Mouse (Mus musculus) olfactory bulb, adult 2 months (tissue): ENCODE data around the gene Nkain4. TPM values are rescaled to one million over a fixed set of nuclear protein-coding genes. Genes with fewer than 3 reads are reported as not detected.
A peak's percentile ranks its signal among the peaks of the same experiment; 100 is the strongest.

Experiments used
- H3K27ac ChIP-seq: fragments of 200-500 bp; 2 replicates; pipeline ENCODE4 v1.5.1; 2012; ENCODE audit warnings: low read depth, low read length; ENCODE audit not compliant: insufficient read depth
- H3K4me1 ChIP-seq: fragments of 200-500 bp; 2 replicates; pipeline ENCODE4 v1.6.1; 2012; ENCODE audit warnings: low read length; ENCODE audit not compliant: control insufficient read depth, insufficient read depth
- H3K4me3 ChIP-seq: fragments of 200-500 bp; 2 replicates; pipeline ENCODE4 v1.5.1; 2012; ENCODE audit warnings: mild to moderate bottlenecking, low read depth, low read length, moderate library complexity; ENCODE audit not compliant: insufficient read depth
- CTCF ChIP-seq: fragments of 200-500 bp; IDR thresholded peaks from 2 replicates; pipeline ENCODE4 v1.5.1; 2012; ENCODE audit warnings: low read depth, mild to moderate bottlenecking, low read length, moderate library complexity; ENCODE audit not compliant: insufficient read depth
- POLR2A ChIP-seq: fragments of 200-500 bp; IDR thresholded peaks from 2 replicates; pipeline ENCODE4 v1.6.1; 2012; ENCODE audit warnings: mild to moderate bottlenecking, low read depth, low read length, moderate library complexity; ENCODE audit not compliant: insufficient read depth
- WGBS: fragments of 180-500 bp; shearing (Covaris S2); methylation state at CpG from one replicate; pipeline ENCODE4 v1.1.7; 2018; 5-methylcytosine and 5-hydroxymethylcytosine counted together
- polyA plus RNA-seq: library from polyadenylated mRNA; stranded (reverse); fragments of >200 nt; gene quantifications from 2 replicates; pipeline ENCODE4 v1.2.4, GENCODE M21; 2012; ENCODE audit warnings: low replicate concordance; ENCODE audit not compliant: missing spikeins, insufficient read depth, insufficient read length

Gene Nkain4
- not detected in 2 replicates for polyA plus RNA-seq

DNA sequence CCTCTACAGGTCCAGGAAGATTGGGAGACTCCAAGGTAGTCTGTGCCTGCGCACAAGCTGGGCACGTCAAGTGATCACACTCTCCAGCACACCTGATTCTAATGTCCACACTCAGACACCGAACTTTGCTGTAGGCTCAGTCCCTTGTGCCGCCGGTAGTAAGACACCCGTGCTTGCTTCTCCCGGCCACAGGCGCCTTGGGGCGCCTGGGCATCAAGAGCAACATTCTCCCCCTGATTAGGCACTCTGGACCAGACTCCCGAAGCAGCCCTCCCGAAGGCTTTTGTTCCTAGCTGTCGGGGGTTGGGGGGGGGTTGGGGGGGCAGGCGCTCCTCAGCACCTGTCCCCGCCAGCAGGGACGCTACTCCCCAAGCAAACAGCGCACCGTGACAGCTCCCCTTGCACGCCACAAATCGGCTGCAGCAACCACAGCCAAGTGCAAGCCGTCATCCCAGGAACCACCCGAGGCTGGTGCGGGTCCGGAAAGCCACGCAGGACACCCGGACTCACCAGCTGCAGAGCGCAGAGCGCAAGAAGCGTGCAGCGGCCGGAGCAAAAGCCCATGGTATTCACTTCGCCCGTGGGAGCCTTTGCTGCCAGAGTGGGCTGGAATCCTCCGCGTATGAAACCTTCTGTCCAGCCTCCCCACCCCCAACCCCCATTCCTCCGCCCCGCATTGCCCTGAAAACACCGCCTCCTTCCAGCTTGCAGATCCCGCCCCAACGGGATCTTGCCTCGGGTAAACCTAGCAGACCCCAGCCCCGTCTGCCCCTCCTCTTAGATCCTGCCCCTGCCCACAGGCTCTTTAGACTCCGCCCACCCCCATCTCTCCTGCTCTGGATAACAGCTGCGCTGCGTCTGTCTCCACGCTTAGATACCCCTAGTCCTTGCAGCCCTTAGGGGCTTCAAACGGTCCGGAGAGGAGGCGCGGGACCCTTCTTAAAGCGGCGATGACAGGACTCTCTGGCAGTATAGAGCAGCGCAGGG lies at the start of gene Nkain4:
Gene Nkain4 (minus strand): TSS at position 639 of the 987 bp plus-strand sequence.
- H3K4me1 ChIP-seq = peaks cover 17% of the 10 kb centered on the region
- 2% methylated on average over 52 of the region's 52 CpGs for WGBS
- 0 out of 2 replicates have a peak within 1 kb of the TSS, but pooled peaks have one; percentile 30 for H3K27ac ChIP-seq
- H3K4me3 ChIP-seq = peak within 1 kb of the TSS; percentile 91
- no peak for TF ChIP-seq CTCF
- TF ChIP-seq POLR2A = no peak

DNA sequence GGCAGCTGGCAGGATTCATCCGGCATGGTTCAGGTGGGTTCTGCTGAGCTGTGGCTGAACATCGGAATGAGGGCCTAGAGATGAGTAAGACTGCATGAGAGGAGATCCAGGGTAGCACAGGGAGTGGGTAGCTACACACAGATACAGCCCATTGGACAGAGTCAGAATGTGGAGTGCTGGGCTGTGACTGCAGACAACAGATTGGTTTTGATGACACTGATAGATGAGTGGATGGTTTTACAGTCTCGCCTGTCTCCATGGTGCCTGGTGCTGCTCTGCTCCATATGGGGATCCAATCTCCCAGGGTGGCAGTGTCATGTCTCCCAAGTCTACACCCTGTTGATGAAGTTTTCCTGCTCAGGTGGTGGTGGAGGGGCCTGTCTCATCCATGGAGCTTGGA lies 42.4 kb upstream of the Nkain4 start:
- TF ChIP-seq CTCF (no peak), POLR2A (no peak)
- no peak overlapping the region for H3K4me3 ChIP-seq
- 78% methylated on average over 3 of the region's 3 CpGs for WGBS
- H3K27ac ChIP-seq = no peak overlapping the region
- H3K4me1 ChIP-seq = no peaks in the 10 kb centered on the region

DNA sequence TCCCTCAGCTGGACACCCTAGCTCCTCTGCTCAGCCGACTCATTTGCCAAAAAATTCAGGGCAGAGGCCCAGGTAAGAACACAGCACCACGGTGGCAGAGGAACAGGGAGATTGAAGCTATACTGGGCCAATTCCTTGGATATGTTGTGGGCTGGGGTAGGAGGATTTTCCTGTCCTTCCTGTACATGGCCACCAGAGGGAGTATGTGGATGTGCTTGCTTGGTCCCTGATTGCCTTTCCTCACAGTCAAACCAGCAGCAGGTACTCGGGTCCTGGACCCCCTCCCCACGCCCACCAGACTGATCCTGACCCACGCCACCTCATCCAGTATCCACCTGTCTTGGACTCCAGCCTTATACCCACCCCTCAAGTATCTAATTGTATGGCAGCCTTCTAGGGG lies 41.9 kb upstream of the Nkain4 start:
- Histone ChIP-seq H3K4me1 (no peaks in the 10 kb centered on the region), H3K27ac (no peak overlapping the region), H3K4me3 (no peak overlapping the region)
- WGBS = 3% methylated on average over 5 of the region's 5 CpGs
- TF ChIP-seq POLR2A = no peak
- TF ChIP-seq CTCF = no peak; the same call in 1 of the 2 replicates

DNA sequence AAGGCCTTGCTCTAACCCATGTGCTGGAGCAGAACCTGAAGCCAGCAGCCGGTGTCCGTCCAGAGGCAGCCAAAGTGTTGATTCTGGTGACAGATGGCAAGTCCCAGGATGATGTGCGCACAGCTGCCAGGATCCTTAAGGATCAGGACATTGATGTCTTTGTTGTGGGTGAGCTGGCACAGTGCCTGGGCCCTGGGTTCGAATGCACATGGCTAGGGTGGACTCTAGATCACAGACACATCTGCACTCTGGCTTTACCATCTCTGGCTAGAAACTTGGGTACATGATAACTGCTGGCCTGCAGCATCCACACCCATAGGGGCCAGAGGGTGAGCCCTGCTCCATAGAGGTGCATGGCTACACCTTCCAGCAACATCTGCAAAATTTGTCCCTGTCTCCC lies 41.0 kb upstream of the Nkain4 start:
- WGBS = 81% methylated on average over 4 of the region's 4 CpGs
- TF ChIP-seq CTCF (no peak), POLR2A (no peak)
- no peak overlapping the region for H3K27ac ChIP-seq

DNA sequence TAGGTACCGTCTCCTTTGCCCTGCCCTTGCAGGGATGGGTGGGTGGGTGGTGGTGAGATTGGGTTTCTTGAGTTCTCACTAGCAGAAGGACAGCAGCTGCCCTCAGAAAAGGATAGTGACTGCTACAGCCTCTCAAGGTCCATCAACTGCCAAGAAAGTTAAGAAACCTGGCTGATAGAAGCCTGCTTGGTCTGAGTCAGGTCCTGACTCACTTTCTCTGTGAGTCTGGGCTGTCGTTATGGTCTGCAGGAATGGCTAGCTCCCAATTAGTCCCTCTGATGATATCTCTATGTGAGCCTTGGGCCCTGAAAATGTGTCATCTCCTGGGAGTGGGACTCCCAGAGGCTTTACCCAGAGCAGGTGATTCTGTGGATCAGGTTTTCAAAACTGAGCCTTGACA lies 39.9 kb upstream of the Nkain4 start:
- 79% methylated on average over 2 of the region's 2 CpGs for WGBS
- no peak overlapping the region for H3K4me3 ChIP-seq
- H3K27ac ChIP-seq = no peak overlapping the region
- no peaks in the 10 kb centered on the region for H3K4me1 ChIP-seq
- TF ChIP-seq POLR2A = no peak

More for the DNA sequence above, 41.0 kb upstream of the Nkain4 start:
- no peak overlapping the region for H3K4me3 ChIP-seq
- no peaks in the 10 kb centered on the region for H3K4me1 ChIP-seq

DNA sequence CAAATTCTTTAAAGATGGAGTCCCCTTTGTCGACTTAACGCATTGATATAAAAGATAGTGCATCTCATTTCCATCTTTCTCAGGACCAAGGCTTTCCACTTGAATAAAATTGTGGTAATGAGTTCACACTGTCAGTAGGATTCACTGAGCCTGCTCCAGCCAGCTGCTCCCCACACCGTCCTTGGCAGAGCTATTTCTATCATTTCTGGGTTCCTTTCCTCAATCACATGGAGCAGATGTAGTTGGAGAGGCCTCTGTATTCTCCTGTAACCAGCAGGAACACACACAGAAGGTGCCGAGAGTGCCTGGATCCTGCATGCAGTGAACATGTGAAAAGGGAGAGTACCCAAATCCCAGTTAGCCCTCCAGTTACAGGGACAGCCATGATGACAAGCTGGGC lies 35.8 kb upstream of the Nkain4 start:
- H3K4me3 ChIP-seq = no peak overlapping the region
- no peak for TF ChIP-seq CTCF
- H3K4me1 ChIP-seq = peaks cover 3% of the 10 kb centered on the region; the same call in 1 of the 2 replicates
- WGBS = 69% methylated on average over 4 of the region's 4 CpGs
- H3K27ac ChIP-seq = no peak overlapping the region

DNA sequence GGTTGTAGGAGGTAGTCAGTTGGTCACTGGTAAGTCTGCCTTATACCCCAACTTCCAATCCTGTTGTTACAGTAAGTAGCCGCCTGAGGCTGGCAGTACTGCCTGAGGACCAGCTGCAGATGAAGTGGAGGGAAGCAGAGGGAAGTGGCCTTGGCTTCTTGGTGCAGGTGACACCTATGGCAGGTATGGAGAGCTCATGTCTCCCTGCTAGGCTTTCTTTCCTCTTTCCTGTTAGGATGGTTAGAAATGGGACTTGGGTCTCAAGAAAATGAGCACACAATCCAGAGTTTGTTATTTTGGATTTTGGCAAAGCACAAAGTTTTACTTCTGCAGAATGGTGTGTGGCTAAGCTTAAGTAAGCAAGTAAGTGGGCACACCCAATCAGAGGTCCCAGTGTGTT lies 34.4 kb upstream of the Nkain4 start:
- H3K4me3 ChIP-seq = no peak overlapping the region
- TF ChIP-seq CTCF (no peak), POLR2A (no peak)
- no peak overlapping the region for H3K27ac ChIP-seq
- H3K4me1 ChIP-seq = peaks cover 3% of the 10 kb centered on the region; the same call in 1 of the 2 replicates
- WGBS = 76% methylated on average over 1 of the region's 1 CpGs

DNA sequence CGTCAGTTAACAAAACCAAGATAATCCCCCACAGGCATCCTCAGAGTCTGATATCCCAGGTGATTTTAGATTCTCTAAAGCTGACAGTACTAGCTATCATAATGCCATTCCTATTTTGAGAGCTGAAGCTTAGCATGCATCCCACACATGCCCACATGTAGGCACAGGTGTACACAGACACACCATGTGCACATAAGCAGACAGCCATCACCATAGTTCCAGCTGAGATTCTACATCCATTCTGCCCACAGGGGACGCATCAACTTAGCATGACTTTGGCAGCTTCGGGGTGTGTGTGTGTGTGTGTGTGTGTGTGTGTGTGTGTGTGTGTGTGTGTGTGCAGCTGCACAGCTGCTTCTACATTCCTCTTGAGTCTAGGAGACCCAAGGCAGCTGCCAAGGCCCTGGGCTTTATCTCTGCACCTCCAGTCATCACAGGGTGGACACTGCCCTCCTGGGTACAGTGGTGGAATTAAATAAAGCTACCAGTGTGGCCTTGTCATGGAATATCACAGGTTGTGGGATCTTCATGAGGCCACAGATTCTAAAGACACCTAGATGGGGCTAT lies 33.9 kb upstream of the Nkain4 start:
- TF ChIP-seq CTCF = no peak
- no peak for TF ChIP-seq POLR2A
- Histone ChIP-seq H3K4me3 (no peak overlapping the region), H3K27ac (no peak overlapping the region), H3K4me1 (peaks cover 3% of the 10 kb centered on the region; the same call in 1 of the 2 replicates)
- WGBS = 38% methylated on average over 3 of the region's 3 CpGs

DNA sequence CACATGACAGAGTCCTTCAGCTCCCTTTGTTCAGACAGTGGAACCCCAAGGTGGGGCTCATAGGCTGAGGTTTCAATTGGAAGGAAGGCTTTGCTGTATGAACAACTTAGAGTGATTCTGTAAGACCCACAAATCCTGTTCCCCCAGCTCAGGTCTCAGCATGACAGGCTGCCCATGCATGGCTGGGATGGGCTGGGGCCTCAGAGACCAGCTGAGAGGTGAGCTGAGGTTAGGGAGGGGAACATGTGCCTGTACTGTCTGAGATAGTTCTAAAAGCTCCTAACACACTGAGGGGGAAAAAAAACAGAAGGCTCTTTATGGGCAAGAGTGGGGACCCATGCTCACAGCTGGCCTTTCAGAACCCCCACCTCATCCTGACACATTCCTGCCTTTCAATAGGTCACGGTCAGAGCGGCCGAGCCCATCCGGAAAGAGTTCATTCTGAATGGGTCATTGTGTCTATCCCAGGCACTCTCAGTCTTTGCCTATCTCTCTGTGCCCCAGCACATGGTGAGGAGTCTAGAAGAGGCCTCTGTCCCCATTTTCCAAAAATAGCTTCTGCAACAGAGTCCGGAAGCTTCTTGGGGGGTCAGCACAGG lies 33.0 kb upstream of the Nkain4 start:
- WGBS = 29% methylated on average over 5 of the region's 5 CpGs
- Histone ChIP-seq H3K27ac (no peak overlapping the region), H3K4me3 (no peak overlapping the region), H3K4me1 (peaks cover 3% of the 10 kb centered on the region; the same call in 1 of the 2 replicates)
- no peak for TF ChIP-seq POLR2A
- no peak for TF ChIP-seq CTCF
